Mouse (Mus musculus) brown adipose tissue, adult 24 weeks (tissue): ENCODE measurements around the gene Ints6. TPM values are rescaled to one million over a fixed set of nuclear protein-coding genes. Genes with fewer than 3 reads are reported as not detected.

Source experiments
- polyA plus RNA-seq: library from polyadenylated mRNA; stranded (reverse); fragments of >200 nt; gene quantifications from 2 replicates; pipeline ENCODE4 v1.2.4, GENCODE M21; 2012; ENCODE audit not compliant: missing spikeins, insufficient read depth, insufficient read length

Ints6 gene
- polyA plus RNA-seq, 1 experiment: 9.3 TPM

Other genes with a start within 250 kb of the Ints6 start
- 3.4 TPM in 2 replicates for gene Fam124a, start 205.4 kb downstream of the Ints6 start, polyA plus RNA-seq
- gene Gm4131, start 194.2 kb downstream of the Ints6 start, polyA plus RNA-seq: not detected in 2 replicates
- not detected in 2 replicates for gene Serpine3, start 97.5 kb downstream of the Ints6 start, polyA plus RNA-seq
- gene Wdfy2, start 76.5 kb upstream of the Ints6 start, polyA plus RNA-seq: 8.7 and 9.6 TPM in 2 replicates
- gene Defb48, start 223.3 kb upstream of the Ints6 start, polyA plus RNA-seq: not detected in 2 replicates
- gene Defb47, start 236.9 kb upstream of the Ints6 start, polyA plus RNA-seq: not detected in 2 replicates